Mouse (Mus musculus): ENCODE results near the gene Alg9.

Alg9 gene

DNA sequence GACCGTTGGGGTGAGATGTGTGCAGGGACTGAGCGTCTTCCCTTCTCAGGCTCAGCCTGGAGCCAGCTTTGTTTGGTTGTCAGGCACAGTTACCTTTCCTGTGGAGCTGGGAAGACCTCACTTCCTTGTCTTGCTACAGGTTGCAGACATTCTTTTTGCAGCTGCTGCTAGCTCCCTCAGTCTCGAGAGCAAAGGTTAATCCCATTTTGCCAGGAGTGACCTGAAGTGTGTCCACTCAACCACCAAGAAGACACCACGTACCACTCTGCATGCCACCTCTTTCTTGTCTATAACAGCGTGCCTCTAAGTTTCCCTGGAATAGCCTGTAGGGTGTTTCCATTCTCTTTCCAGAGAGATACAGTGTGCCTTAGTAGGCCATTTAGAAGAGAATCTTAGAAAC is 74.0 kb downstream of the Alg9 start:
- no peak for TF ChIP-seq POU5F1 (IDR thresholded peaks at IDR 0.05; ENCODE audit: borderline replicate concordance, low read length)
- no peak for TF ChIP-seq CTCF (conservative IDR thresholded peaks at IDR 0.05; ENCODE audit: low read length)
- no peak for TF ChIP-seq NANOG (IDR thresholded peaks at IDR 0.05; ENCODE audit: borderline replicate concordance, low read length)
- H3K4me1 ChIP-seq (replicated peaks; ENCODE audit: low read depth, low read length) = peaks cover 12% of the 10 kb centered on the region
- peaks cover 11% of the 10 kb centered on the region for H3K36me3 ChIP-seq (ENCODE audit: insufficient read depth, low read length)
- H3K27me3 ChIP-seq (ENCODE audit: insufficient read depth, low read length) = no peaks in the 10 kb centered on the region
- H3K4me3 ChIP-seq (replicated peaks; ENCODE audit: low read length) = no peak overlapping the region
- no peaks in the 10 kb centered on the region for H3K9me3 ChIP-seq (ENCODE audit: low read length)

DNA sequence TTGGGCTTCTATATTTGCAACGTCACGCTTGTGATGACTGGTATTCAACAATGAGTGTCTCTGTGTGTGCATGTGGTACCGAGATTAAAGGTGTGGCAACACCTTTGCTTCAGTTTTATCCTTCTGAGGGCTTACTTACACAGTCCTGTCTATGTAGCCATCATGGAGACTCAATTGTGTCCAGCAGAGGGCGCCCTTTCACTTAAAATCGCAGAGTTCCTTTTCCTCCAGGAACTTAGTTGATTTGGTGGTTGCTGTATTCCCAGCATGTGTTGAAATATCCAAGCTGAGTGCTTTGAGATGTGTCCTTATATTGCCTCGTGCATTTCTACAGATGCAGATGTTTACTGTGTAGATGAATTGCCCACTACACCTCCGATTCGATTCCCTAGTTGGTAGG is 74.4 kb downstream of the Alg9 start:
- no peak overlapping the region for H3K4me3 ChIP-seq (replicated peaks; ENCODE audit: low read length)
- no peaks in the 10 kb centered on the region for H3K9me3 ChIP-seq (ENCODE audit: low read length)
- TF ChIP-seq CTCF (conservative IDR thresholded peaks at IDR 0.05; ENCODE audit: low read length) (peak; percentile 61), NANOG (IDR thresholded peaks at IDR 0.05; ENCODE audit: borderline replicate concordance, low read length) (no peak), POU5F1 (IDR thresholded peaks at IDR 0.05; ENCODE audit: borderline replicate concordance, low read length) (no peak)
- peaks cover 16% of the 10 kb centered on the region for H3K4me1 ChIP-seq (replicated peaks; ENCODE audit: low read depth, low read length)
- no peaks in the 10 kb centered on the region for H3K27me3 ChIP-seq (ENCODE audit: insufficient read depth, low read length)
- peaks cover 7% of the 10 kb centered on the region; the same call in 1 of the 2 replicates for H3K36me3 ChIP-seq (ENCODE audit: insufficient read depth, low read length)

DNA sequence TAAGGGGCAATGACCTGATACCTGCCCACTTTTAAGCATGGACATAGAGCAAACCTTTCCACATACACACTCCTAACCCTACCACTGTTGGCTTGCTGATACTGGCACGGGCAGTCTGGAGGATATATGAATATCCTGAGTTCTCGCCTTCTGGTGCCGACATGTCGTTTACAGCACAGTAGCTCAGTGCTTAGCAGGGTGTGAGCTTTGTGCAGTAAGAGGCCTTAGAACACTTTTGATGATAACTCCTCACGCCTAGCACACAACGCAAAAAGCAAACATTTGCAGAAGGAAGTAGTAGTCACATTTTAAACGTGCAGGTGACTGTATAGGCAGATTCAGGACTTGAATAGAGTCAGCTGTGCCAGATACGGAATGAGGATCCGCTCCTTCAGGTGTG is 74.9 kb downstream of the Alg9 start:
- no peaks in the 10 kb centered on the region for H3K9me3 ChIP-seq (ENCODE audit: low read length)
- no peak for TF ChIP-seq CTCF (conservative IDR thresholded peaks at IDR 0.05; ENCODE audit: low read length)
- no peak for TF ChIP-seq NANOG (IDR thresholded peaks at IDR 0.05; ENCODE audit: borderline replicate concordance, low read length)
- no peak for TF ChIP-seq POU5F1 (IDR thresholded peaks at IDR 0.05; ENCODE audit: borderline replicate concordance, low read length)
- peaks cover 21% of the 10 kb centered on the region for H3K4me1 ChIP-seq (replicated peaks; ENCODE audit: low read depth, low read length)
- H3K36me3 ChIP-seq (ENCODE audit: insufficient read depth, low read length) = peaks cover 2% of the 10 kb centered on the region; the same call in 1 of the 2 replicates
- no peaks in the 10 kb centered on the region for H3K27me3 ChIP-seq (ENCODE audit: insufficient read depth, low read length)
- H3K4me3 ChIP-seq (replicated peaks; ENCODE audit: low read length) = no peak overlapping the region

DNA sequence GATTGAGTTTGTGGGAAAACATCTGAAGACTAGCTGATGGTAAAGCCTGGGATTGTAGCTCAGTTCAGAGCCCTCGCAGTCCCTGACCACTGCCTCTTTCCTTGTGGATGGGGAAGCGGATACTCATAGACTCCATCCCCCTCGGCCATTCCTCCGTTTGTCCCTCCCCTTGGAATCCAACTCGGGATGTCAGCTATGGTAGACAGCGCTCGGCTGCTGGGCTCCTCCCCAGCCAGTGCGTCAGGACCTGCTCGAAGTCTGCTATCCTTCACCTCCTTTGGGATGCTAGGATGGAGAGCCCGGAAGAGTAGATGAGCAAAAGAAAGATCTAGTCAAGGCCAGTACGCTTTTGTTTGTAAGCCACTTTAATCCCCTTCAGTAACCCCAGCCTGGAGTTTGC is 75.5 kb downstream of the Alg9 start:
- Histone ChIP-seq H3K27me3 (ENCODE audit: insufficient read depth, low read length) (no peaks in the 10 kb centered on the region), H3K36me3 (ENCODE audit: insufficient read depth, low read length) (no peaks in the 10 kb centered on the region), H3K9me3 (ENCODE audit: low read length) (no peaks in the 10 kb centered on the region), H3K4me3 (replicated peaks; ENCODE audit: low read length) (no peak overlapping the region), H3K4me1 (replicated peaks; ENCODE audit: low read depth, low read length) (peaks cover 22% of the 10 kb centered on the region)
- TF ChIP-seq NANOG (IDR thresholded peaks at IDR 0.05; ENCODE audit: borderline replicate concordance, low read length) (no peak), POU5F1 (IDR thresholded peaks at IDR 0.05; ENCODE audit: borderline replicate concordance, low read length) (no peak), CTCF (conservative IDR thresholded peaks at IDR 0.05; ENCODE audit: low read length) (no peak)

DNA sequence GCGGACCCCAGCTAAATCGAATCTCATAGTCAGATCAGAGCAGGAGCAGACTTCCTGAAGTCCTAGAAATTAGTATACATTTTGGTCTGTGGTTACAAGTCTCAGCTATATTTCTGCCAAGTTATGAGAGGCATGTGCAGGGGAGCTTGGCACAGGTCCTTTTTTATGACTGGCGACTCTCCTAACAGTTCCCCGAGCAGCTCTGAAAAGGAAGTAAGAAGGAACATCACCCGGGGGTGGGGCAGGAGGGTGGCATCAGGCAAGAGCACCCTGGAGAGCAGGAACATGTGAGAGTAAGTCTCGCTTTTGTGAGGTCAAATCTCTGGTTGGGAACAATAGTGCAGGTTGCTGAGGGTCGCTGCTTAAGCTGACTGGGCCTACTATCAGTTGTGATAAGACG is 75.9 kb downstream of the Alg9 start:
- Histone ChIP-seq H3K27me3 (ENCODE audit: insufficient read depth, low read length) (no peaks in the 10 kb centered on the region), H3K4me3 (replicated peaks; ENCODE audit: low read length) (no peak overlapping the region), H3K9me3 (ENCODE audit: low read length) (no peaks in the 10 kb centered on the region), H3K4me1 (replicated peaks; ENCODE audit: low read depth, low read length) (peaks cover 23% of the 10 kb centered on the region), H3K36me3 (ENCODE audit: insufficient read depth, low read length) (no peaks in the 10 kb centered on the region)
- no peak for TF ChIP-seq POU5F1 (IDR thresholded peaks at IDR 0.05; ENCODE audit: borderline replicate concordance, low read length)
- no peak for TF ChIP-seq CTCF (conservative IDR thresholded peaks at IDR 0.05; ENCODE audit: low read length)
- TF ChIP-seq NANOG (IDR thresholded peaks at IDR 0.05; ENCODE audit: borderline replicate concordance, low read length) = no peak

DNA sequence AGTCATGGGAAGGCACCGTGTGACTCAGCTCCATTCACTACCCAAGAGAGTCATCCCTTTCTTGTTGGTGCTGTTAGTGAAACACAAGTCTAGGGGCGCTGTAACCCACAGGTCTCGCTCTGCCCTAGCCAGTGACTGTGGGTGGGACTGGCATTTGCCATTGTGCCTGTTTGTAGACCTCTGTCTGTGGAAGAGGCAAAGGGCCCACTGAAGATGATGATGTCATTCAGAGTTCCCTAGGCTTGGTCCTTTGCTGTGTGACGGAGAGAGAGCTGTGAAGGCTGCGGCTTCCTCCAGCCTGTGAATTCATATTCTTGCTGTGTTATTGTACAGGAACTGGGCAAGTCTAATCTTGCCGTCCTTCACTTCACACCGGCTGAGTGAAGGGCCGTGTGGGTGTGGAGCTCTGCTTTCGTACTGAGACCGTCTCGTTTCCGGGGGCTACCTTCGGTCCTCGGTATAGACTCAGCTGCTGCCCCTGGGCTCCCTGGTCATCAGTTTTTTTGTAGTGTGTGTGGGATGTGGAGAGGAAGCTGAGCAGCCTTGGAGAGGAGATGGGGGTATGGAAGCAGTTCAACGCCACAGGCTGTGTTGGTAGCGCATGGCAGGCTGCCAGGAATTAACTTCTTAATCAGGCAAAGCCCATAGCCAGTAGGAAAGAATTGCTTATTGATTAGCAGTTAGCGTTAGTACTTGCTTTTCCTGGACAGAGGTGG is 78.0 kb downstream of the Alg9 start:
- H3K4me1 ChIP-seq (replicated peaks; ENCODE audit: low read depth, low read length) = peaks cover 30% of the 10 kb centered on the region
- no peaks in the 10 kb centered on the region for H3K36me3 ChIP-seq (ENCODE audit: insufficient read depth, low read length)
- no peaks in the 10 kb centered on the region for H3K9me3 ChIP-seq (ENCODE audit: low read length)
- TF ChIP-seq NANOG (IDR thresholded peaks at IDR 0.05; ENCODE audit: borderline replicate concordance, low read length) (no peak), CTCF (conservative IDR thresholded peaks at IDR 0.05; ENCODE audit: low read length) (no peak), POU5F1 (IDR thresholded peaks at IDR 0.05; ENCODE audit: borderline replicate concordance, low read length) (no peak)
- no peaks in the 10 kb centered on the region for H3K27me3 ChIP-seq (ENCODE audit: insufficient read depth, low read length)
- H3K4me3 ChIP-seq (replicated peaks; ENCODE audit: low read length) = no peak overlapping the region

DNA sequence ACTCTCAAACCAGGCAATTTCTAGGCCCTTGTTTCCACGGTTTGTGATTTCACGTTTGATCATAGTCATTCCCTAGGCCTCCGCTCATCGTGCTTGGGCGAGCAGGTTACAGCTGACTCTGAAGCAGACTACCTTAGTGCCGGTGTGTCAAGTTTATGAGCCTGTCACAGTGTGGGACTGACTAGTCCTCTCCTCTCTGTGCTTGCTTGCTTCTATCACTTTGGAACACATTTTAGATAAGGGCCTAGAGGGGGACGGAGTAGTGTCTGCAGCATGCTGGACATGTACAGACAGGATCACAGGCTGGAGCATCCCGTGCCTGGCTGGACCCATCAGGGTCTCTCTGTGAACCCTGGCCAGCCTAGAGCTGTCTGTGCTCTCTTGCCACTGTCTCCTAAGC is 79.6 kb downstream of the Alg9 start:
- no peaks in the 10 kb centered on the region for H3K27me3 ChIP-seq (ENCODE audit: insufficient read depth, low read length)
- no peak overlapping the region for H3K4me3 ChIP-seq (replicated peaks; ENCODE audit: low read length)
- TF ChIP-seq POU5F1 (IDR thresholded peaks at IDR 0.05; ENCODE audit: borderline replicate concordance, low read length) = no peak
- TF ChIP-seq NANOG (IDR thresholded peaks at IDR 0.05; ENCODE audit: borderline replicate concordance, low read length) = no peak
- TF ChIP-seq CTCF (conservative IDR thresholded peaks at IDR 0.05; ENCODE audit: low read length) = no peak
- no peaks in the 10 kb centered on the region for H3K9me3 ChIP-seq (ENCODE audit: low read length)
- peaks cover 28% of the 10 kb centered on the region for H3K4me1 ChIP-seq (replicated peaks; ENCODE audit: low read depth, low read length)
- peaks cover 3% of the 10 kb centered on the region for H3K36me3 ChIP-seq (ENCODE audit: insufficient read depth, low read length)

DNA sequence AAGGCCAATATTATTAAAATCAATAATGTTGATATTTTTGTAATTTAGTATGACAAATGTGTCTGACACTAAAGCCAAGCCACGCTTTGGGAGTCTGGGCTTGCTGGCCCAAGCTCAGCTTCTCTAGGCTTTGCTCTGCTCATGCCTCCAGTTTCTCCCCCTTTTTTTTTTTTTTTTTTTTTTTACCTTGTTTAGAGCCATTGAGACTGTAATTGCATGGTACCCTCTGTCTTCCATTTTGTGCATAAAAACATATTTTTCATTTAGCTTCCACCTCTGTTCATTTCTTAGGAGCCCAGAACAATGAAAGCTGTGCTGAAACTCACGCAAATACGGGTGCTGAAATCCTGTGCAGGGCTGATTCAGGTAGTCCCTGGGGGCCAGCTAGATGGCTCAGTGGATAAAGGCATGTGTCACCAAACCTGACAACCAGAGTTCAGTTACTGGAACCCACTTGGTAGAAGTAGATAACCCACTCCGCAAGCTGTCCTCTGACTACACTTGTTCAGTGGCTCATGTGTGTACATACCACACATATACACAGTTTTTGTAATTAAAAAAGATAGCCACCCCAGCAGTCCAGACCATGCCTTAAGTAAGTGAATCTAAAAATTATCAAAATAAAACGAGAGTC is 80.4 kb downstream of the Alg9 start:
- Histone ChIP-seq H3K9me3 (ENCODE audit: low read length) (no peaks in the 10 kb centered on the region), H3K4me1 (replicated peaks; ENCODE audit: low read depth, low read length) (peaks cover 28% of the 10 kb centered on the region), H3K27me3 (ENCODE audit: insufficient read depth, low read length) (no peaks in the 10 kb centered on the region), H3K4me3 (replicated peaks; ENCODE audit: low read length) (no peak overlapping the region), H3K36me3 (ENCODE audit: insufficient read depth, low read length) (peaks cover 12% of the 10 kb centered on the region)
- TF ChIP-seq NANOG (IDR thresholded peaks at IDR 0.05; ENCODE audit: borderline replicate concordance, low read length) = no peak
- TF ChIP-seq POU5F1 (IDR thresholded peaks at IDR 0.05; ENCODE audit: borderline replicate concordance, low read length) = no peak
- TF ChIP-seq CTCF (conservative IDR thresholded peaks at IDR 0.05; ENCODE audit: low read length) = no peak

All from E14TG2a.4 (cell line).